Mouse (Mus musculus) inflammation-experienced regulatory T-cells (primary cell): ENCODE results near the gene Ubl4b. TPM values are rescaled to one million over a fixed set of nuclear protein-coding genes. Genes with fewer than 3 reads are reported as not detected.

Source experiments
- polyA plus RNA-seq, 2 experiments: library from polyadenylated mRNA; unstranded; fragments of 100-300 nt; shearing (Covaris generic); gene quantifications; one replicate each; pipeline ENCODE4 v1.2.1; 2017

Gene Ubl4b
- 1 to 10 TPM in 1 of 2 experiments, not detected in 1; 1.2 TPM for polyA plus RNA-seq

GRCm38 (mm10) chr3:107554842-107555241 is at the start of gene Ubl4b:
Ubl4b (minus strand) TSS chr3:107555073.

GRCm38 (mm10) chr3:107594662-107595263 is 39.9 kb upstream of the Ubl4b start, which contains the start of gene Alx3:
Alx3 (plus strand) TSS chr3:107595031.

GRCm38 (mm10) chr3:107517631-107518108 is 37.2 kb downstream of the Ubl4b start, which contains the start of gene Slc6a17:
Slc6a17 (minus strand) TSS chr3:107518018.

Other genes with a start within 250 kb of the Ubl4b start
- 10 to 100 TPM; 10.2 to 11.0 TPM for gene Rbm15, start 221.4 kb downstream of the Ubl4b start, polyA plus RNA-seq
- under 1 TPM; 0.06 to 0.07 TPM for gene Kcnc4, start 95.5 kb downstream of the Ubl4b start, polyA plus RNA-seq
- gene Slc6a17, start 37.1 kb downstream of the Ubl4b start, polyA plus RNA-seq, result under 1 TPM; 0.07 to 0.97 TPM
- under 1 TPM in 1 of 2 experiments, not detected in 1; 0.34 TPM for gene Alx3, start 40.0 kb upstream of the Ubl4b start, polyA plus RNA-seq
- gene Gm10961, start 76.2 kb upstream of the Ubl4b start, polyA plus RNA-seq, result not detected
- gene Strip1, start 76.6 kb upstream of the Ubl4b start, polyA plus RNA-seq, result 10 to 100 TPM; 54.5 to 61.1 TPM
- 10 to 100 TPM; 98.7 to 99.3 TPM for gene Ahcyl1, start 141.5 kb upstream of the Ubl4b start, polyA plus RNA-seq
- gene Csf1, start 205.4 kb upstream of the Ubl4b start, polyA plus RNA-seq, result 10 to 100 TPM; 59.3 to 75.4 TPM